Mouse (Mus musculus) heart, postnatal 0 days (tissue): ENCODE results near the gene Crygb. TPM values are rescaled to one million over a fixed set of nuclear protein-coding genes. Genes with fewer than 3 reads are reported as not detected.

Experiments
- ATAC-seq: fragments of 200-750 bp; cut with Nextera tagmentation; 2 replicates; pipeline ENCODE4 v1.8.0; 2017; ENCODE audit warnings: low read depth, moderate number of reproducible peaks, moderate library complexity; ENCODE audit not compliant: insufficient read depth
- DNase-seq: peaks from one replicate; pipeline ENCODE4 v3.0.0-alpha.2; 2016; ENCODE audit warnings: low spot score
- H3K27ac ChIP-seq: fragments of 300-500 bp; sonication (generic); 2 replicates; pipeline ENCODE4 v1.5.1; 2014; ENCODE audit warnings: low read depth, mild to moderate bottlenecking
- H3K27me3 ChIP-seq: fragments of 300-500 bp; sonication (generic); 2 replicates; pipeline ENCODE4 v1.6.1; 2014; ENCODE audit warnings: low read length, mixed read lengths; ENCODE audit not compliant: control insufficient read depth, insufficient read depth
- H3K36me3 ChIP-seq: fragments of 300-500 bp; sonication (generic); replicated peaks from 2 replicates; pipeline ENCODE4 v1.6.1; 2014; ENCODE audit warnings: low read length, mixed read lengths; ENCODE audit not compliant: control insufficient read depth, insufficient read depth
- H3K4me1 ChIP-seq: fragments of 300-500 bp; sonication (generic); 2 replicates; pipeline ENCODE4 v1.6.1; 2014; ENCODE audit warnings: antibody characterized with exemption; ENCODE audit not compliant: control insufficient read depth, insufficient read depth
- H3K4me2 ChIP-seq: fragments of 300-500 bp; sonication (generic); 2 replicates; pipeline ENCODE4 v1.6.1; 2014; ENCODE audit warnings: low read depth, mild to moderate bottlenecking, low read length, moderate library complexity
- H3K4me3 ChIP-seq: fragments of 300-500 bp; sonication (generic); 2 replicates; pipeline ENCODE4 v1.5.1; 2014; ENCODE audit warnings: low read depth, low read length
- H3K9ac ChIP-seq: fragments of 300-500 bp; sonication (generic); replicated peaks from 2 replicates; pipeline ENCODE4 v1.6.1; 2014; ENCODE audit warnings: low read depth, low read length, mixed read lengths
- H3K9me3 ChIP-seq: fragments of 300-500 bp; sonication (generic); replicated peaks from 2 replicates; pipeline ENCODE4 v1.6.1; 2016; ENCODE audit warnings: low read length; ENCODE audit not compliant: control insufficient read depth
- CTCF ChIP-seq: IDR thresholded peaks from 2 replicates; pipeline ENCODE4 v1.5.1; 2016; ENCODE audit warnings: antibody characterized with exemption, control low read depth, low read depth
- EP300 ChIP-seq: IDR thresholded peaks from 2 replicates; pipeline ENCODE4 v1.6.1; 2016; ENCODE audit warnings: antibody characterized with exemption, low read depth
- WGBS: fragments of 180-500 bp; shearing (Covaris S2); extraction: QIAGEN DNeasy Blood & Tissue Kit; methylation state at CpG from one replicate; pipeline ENCODE4 v1.1.7; 2014; 5-methylcytosine and 5-hydroxymethylcytosine counted together
- polyA plus RNA-seq: library from polyadenylated mRNA; unstranded; fragments of >200 nt; fragmentation: Nextera tagmentation; extraction: Ambion mirVana; gene quantifications from 2 replicates; pipeline ENCODE4 v1.2.1, GENCODE M21; 2015
- total RNA-seq: library from RNA; depleted of rRNA; stranded (reverse); fragments of >200 nt; gene quantifications from 2 replicates; pipeline ENCODE4 v1.2.3, GENCODE M21; 2014; ENCODE audit warnings: low replicate concordance; rRNA removed

Crygb gene
- total RNA-seq (0.31 TPM in 1 of 2 replicates, not detected in the other), polyA plus RNA-seq (not detected in 2 replicates)

DNA sequence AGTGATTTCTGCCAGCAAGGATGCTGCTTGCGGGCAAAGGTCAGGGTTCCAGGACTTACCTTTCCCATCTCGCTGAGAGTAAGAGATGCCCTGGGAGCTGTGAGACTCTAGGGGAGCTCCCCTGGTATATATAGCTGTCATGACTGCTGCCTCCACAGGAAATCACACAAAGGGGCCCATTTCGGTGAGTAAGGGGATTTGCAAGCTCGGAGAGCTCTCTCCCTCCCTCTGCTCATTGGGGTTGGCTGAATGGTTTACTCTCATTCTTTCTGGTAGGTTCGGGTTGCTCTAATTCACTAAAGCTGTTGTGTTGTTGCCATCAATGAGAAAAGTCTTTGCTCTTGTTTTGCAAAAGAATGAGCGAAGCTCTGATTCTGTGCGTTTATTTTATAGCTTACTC lies at the start of gene Crygb:
Gene Crygb, minus strand, starts transcription at position 101 of the 400 bp plus-strand sequence.
- Histone ChIP-seq H3K4me3 (no peak within 1 kb of the TSS), H3K4me1 (no peaks in the 10 kb centered on the region), H3K27ac (no peak within 1 kb of the TSS), H3K4me2 (no peak within 1 kb of the TSS), H3K27me3 (no peaks in the 10 kb centered on the region), H3K9me3 (no peaks in the 10 kb centered on the region), H3K9ac (no peak within 1 kb of the TSS), H3K36me3 (no peaks in the 10 kb centered on the region)
- DNase-seq (no peak), ATAC-seq (no peak)
- TF ChIP-seq CTCF (no peak), EP300 (no peak)
- 44% methylated on average over 7 of the region's 7 CpGs for WGBS

DNA sequence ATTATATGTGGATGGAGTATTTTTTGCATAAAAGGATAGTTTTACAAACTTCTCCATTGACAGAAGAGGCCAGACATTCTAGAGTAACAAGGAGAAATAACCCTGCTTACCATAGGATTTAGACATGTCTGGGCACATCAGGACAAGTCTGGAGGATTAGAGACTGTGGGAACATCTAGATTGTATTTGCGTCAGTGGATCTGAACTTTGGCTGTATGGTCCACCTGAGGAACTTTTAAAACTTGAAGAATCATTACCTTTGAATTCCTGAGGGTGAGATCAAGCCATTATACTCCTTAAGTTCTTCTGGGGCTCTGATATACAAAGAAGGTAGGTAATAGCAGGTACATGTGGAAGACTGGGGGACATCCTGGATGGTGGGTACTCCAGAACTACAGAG lies 49.6 kb upstream of the Crygb start:
- H3K36me3 ChIP-seq: no peaks in the 10 kb centered on the region
- H3K27ac ChIP-seq: no peak overlapping the region
- ATAC-seq: no peak
- no peaks in the 10 kb centered on the region for H3K4me1 ChIP-seq
- no peak overlapping the region for H3K4me2 ChIP-seq
- TF ChIP-seq CTCF: no peak
- no peak for TF ChIP-seq EP300
- H3K4me3 ChIP-seq: no peak overlapping the region
- H3K27me3 ChIP-seq: no peaks in the 10 kb centered on the region
- no peaks in the 10 kb centered on the region for H3K9me3 ChIP-seq
- 95% methylated on average over 1 of the region's 1 CpGs for WGBS
- no peak overlapping the region for H3K9ac ChIP-seq
- DNase-seq: no peak

- 71% methylated on average over 3 of the region's 3 CpGs for WGBS
- Histone ChIP-seq H3K9me3 (no peaks in the 10 kb centered on the region), H3K27ac (no peak overlapping the region), H3K4me3 (no peak overlapping the region), H3K9ac (no peak overlapping the region), H3K4me2 (no peak overlapping the region), H3K27me3 (no peaks in the 10 kb centered on the region), H3K36me3 (no peaks in the 10 kb centered on the region), H3K4me1 (no peaks in the 10 kb centered on the region)
- DNase-seq: no peak
- ATAC-seq: no peak
- TF ChIP-seq CTCF: no peak
- TF ChIP-seq EP300: no peak
Observed at GRCm38 (mm10) chr1:65130226-65130625, 48.1 kb upstream of the Crygb start.

DNA sequence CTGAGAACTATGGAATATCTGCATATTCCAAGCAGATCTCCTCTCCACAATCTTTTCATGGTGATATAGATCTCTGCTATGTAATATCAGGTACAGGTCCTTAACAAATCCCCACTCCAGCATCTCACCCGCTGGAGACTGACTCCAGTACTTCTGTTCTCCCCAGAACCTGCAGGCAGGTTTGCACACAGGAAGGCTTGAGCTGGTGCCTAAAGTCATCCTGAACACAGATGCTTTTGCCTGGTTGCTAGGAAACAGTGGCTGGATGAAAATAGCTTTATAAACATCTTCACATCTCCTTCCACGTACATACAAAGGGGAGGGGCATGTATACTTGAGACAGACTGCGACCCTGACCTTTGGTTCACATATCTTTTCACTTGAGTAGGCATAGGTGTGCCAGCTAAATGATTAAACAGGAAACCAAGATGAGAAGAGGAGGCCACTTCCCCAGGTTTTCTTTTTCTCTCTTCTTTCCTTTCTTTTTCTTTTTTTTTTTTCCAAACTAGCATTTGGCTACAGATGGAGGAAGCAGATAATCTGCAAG lies 47.6 kb upstream of the Crygb start:
- H3K27me3 ChIP-seq: no peaks in the 10 kb centered on the region
- DNase-seq: no peak
- TF ChIP-seq CTCF (no peak), EP300 (no peak)
- no peaks in the 10 kb centered on the region for H3K9me3 ChIP-seq
- H3K9ac ChIP-seq: no peak overlapping the region
- H3K4me2 ChIP-seq: no peak overlapping the region
- H3K4me1 ChIP-seq: no peaks in the 10 kb centered on the region
- H3K4me3 ChIP-seq: no peak overlapping the region
- H3K36me3 ChIP-seq: no peaks in the 10 kb centered on the region
- no peak for ATAC-seq
- H3K27ac ChIP-seq: no peak overlapping the region
- WGBS: 58% methylated on average over 3 of the region's 3 CpGs

DNA sequence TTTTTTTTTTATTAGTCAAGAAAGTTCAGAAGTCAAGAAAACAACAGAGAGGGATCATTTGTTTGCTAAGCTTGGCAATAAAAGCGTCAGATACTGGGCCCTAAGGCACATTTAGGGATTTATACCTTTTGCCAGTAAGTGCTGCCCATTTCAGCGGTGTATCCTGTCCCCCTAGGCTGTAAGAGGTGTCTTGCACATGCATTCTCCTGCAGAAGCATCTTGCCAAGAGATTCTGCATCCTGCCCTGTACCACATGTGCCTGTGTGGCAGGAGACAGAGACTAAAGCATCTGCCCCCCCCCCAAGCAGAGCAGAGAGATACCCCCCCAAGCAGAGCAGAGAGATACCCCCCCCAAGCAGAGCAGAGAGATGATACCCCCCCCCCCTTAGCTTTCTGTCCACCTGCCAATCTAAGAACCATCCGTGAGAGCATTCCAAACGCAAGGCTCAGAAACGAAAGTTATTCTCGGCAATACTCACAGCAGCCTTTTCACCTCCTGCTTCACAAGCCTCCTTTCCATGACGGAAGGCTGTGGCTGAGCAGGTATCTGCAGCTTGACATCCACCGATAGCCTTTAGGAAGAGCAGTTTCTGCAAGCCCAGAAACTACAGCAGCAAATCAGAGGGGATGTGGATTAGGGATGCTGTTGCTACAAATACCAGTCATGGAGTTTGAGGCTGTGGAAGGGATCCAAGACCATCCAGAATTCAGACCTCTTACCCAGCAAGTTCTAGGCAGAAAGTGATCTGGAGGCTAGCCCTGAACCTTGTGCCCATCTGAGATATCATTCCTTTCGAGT lies 40.7 kb upstream of the Crygb start, which contains the start of gene D630023F18Rik:
Gene D630023F18Rik, minus strand, starts transcription at position 641 of the 799 bp plus-strand sequence.
- no peaks in the 10 kb centered on the region for H3K4me1 ChIP-seq
- WGBS: 24% methylated on average over 9 of the region's 9 CpGs
- H3K4me2 ChIP-seq: peak within 1 kb of the TSS; percentile 42
- no peaks in the 10 kb centered on the region for H3K9me3 ChIP-seq
- no peak within 1 kb of the TSS for H3K27ac ChIP-seq
- H3K27me3 ChIP-seq: no peaks in the 10 kb centered on the region
- TF ChIP-seq CTCF: no peak
- no peak for TF ChIP-seq EP300
- H3K4me3 ChIP-seq: peak within 1 kb of the TSS; percentile 15; the same call in 1 of the 2 replicates
- DNase-seq (no peak), ATAC-seq (no peak)
- H3K9ac ChIP-seq: no peak within 1 kb of the TSS
- no peaks in the 10 kb centered on the region for H3K36me3 ChIP-seq
